Mouse (Mus musculus) MEL (cell line): ENCODE measurements around the gene Gm49318. TPM values are rescaled to one million over a fixed set of nuclear protein-coding genes. Genes with fewer than 3 reads are reported as not detected.
A peak's percentile ranks its signal among the peaks of the same experiment; 100 is the strongest.

Source experiments
- DNase-seq: peaks from one replicate; pipeline ENCODE4 v3.0.0; 2011; ENCODE audit warnings: low read depth, low spot score
- H3K27ac ChIP-seq: 2 replicates; pipeline ENCODE4 v1.5.1; 2012; ENCODE audit warnings: low read depth, mild to moderate bottlenecking, control low read depth, low read length, moderate library complexity; ENCODE audit not compliant: control insufficient read depth
- H3K27me3 ChIP-seq, 2 experiments: fragments of 150-350 bp in 1 of 2; sonication (generic) in 1 of 2; 2 replicates each; pipeline ENCODE4 v1.6.1; 2012; ENCODE audit warnings: low read length in 2 of 2, mild to moderate bottlenecking in 2 of 2, improper control_type of control experiment in 1 of 2, moderate library complexity in 1 of 2; ENCODE audit not compliant: insufficient read depth in 2 of 2, control insufficient read depth in 1 of 2
- H3K36me3 ChIP-seq, 2 experiments: 2 replicates each; pipeline ENCODE4 v1.6.1; 2012 to 2014; ENCODE audit warnings: low read length in 2 of 2, improper control_type of control experiment in 1 of 2, inconsistent platforms in 1 of 2, mild to moderate bottlenecking in 1 of 2; ENCODE audit not compliant: insufficient read depth in 2 of 2, control insufficient read depth in 1 of 2
- H3K4me1 ChIP-seq, 2 experiments: fragments of 150-350 bp in 1 of 2; sonication (generic) in 1 of 2; 2 replicates each; pipeline ENCODE4 v1.6.1; 2012; ENCODE audit warnings: low read length in 2 of 2, improper control_type of control experiment in 1 of 2, mild to moderate bottlenecking in 1 of 2; ENCODE audit not compliant: insufficient read depth in 2 of 2, control insufficient read depth in 1 of 2
- H3K4me3 ChIP-seq, 2 experiments: fragments of 150-350 bp in 1 of 2; sonication (generic) in 1 of 2; 2 replicates each; pipeline ENCODE4 v1.5.1; 2012; ENCODE audit warnings: low read depth in 2 of 2, low read length in 2 of 2, mild to moderate bottlenecking in 2 of 2, moderate library complexity in 2 of 2, control low read depth in 1 of 2, improper control_type of control experiment in 1 of 2; ENCODE audit not compliant: control insufficient read depth in 1 of 2, insufficient read depth in 1 of 2
- H3K79me2 ChIP-seq: 2 replicates; pipeline ENCODE4 v1.6.1; 2012; ENCODE audit warnings: mild to moderate bottlenecking, low read length, moderate library complexity; ENCODE audit not compliant: control insufficient read depth, poor library complexity, insufficient read depth
- H3K9ac ChIP-seq: 2 replicates; pipeline ENCODE4 v1.6.1; 2012; ENCODE audit warnings: low read depth, mild to moderate bottlenecking, control low read depth, low read length, moderate library complexity; ENCODE audit not compliant: control insufficient read depth, poor library complexity, severe bottlenecking
- H3K9me3 ChIP-seq: fragments of 150-350 bp; sonication (generic); replicated peaks from 2 replicates; pipeline ENCODE4 v1.6.1; 2012; ENCODE audit warnings: mild to moderate bottlenecking, low read length, improper control_type of control experiment, moderate library complexity; ENCODE audit not compliant: insufficient read depth
- BHLHE40 ChIP-seq: IDR thresholded peaks from 2 replicates; pipeline ENCODE4 v1.6.1; 2012; ENCODE audit warnings: low read depth, mild to moderate bottlenecking, inconsistent platforms, low read length, improper control_type of control experiment, borderline replicate concordance
- CHD2 ChIP-seq: IDR thresholded peaks from 2 replicates; pipeline ENCODE4 v1.6.1; 2011; ENCODE audit warnings: low read length, improper control_type of control experiment
- E2F4 ChIP-seq: IDR thresholded peaks from 2 replicates; pipeline ENCODE4 v1.6.1; 2011; ENCODE audit warnings: low read depth, low read length, improper control_type of control experiment, borderline replicate concordance
- ETS1 ChIP-seq: IDR thresholded peaks from 2 replicates; pipeline ENCODE4 v1.6.1; 2012; ENCODE audit warnings: low read depth, mild to moderate bottlenecking, inconsistent platforms, low read length, improper control_type of control experiment, moderate library complexity
- GATA1 ChIP-seq: IDR thresholded peaks from 2 replicates; pipeline ENCODE4 v1.6.1; 2011; ENCODE audit warnings: low read depth, low read length, improper control_type of control experiment
- HCFC1 ChIP-seq: IDR thresholded peaks from 2 replicates; pipeline ENCODE4 v1.6.1; 2012; ENCODE audit warnings: low read depth, mild to moderate bottlenecking, inconsistent platforms, low read length, improper control_type of control experiment, moderate library complexity
- MAFK ChIP-seq: IDR thresholded peaks from 2 replicates; pipeline ENCODE4 v1.6.1; 2011; ENCODE audit warnings: low read depth, mild to moderate bottlenecking, low read length, improper control_type of control experiment, borderline replicate concordance
- MAX ChIP-seq: IDR thresholded peaks from 2 replicates; pipeline ENCODE4 v1.6.1; 2011; ENCODE audit warnings: low read length, improper control_type of control experiment
- MAZ ChIP-seq: IDR thresholded peaks from 2 replicates; pipeline ENCODE4 v1.6.1; 2012; ENCODE audit warnings: low read depth, mild to moderate bottlenecking, inconsistent platforms, low read length, improper control_type of control experiment
- MXI1 ChIP-seq: IDR thresholded peaks from 2 replicates; pipeline ENCODE4 v1.6.1; 2011; ENCODE audit warnings: mild to moderate bottlenecking, low read depth, low read length, improper control_type of control experiment
- POLR2A ChIP-seq, 2 experiments: IDR thresholded peaks; 2 replicates each; pipeline ENCODE4 v1.6.1; 2011 to 2012; ENCODE audit warnings: low read length in 2 of 2, mild to moderate bottlenecking in 2 of 2, control low read depth in 1 of 2, improper control_type of control experiment in 1 of 2, low read depth in 1 of 2, moderate library complexity in 1 of 2; ENCODE audit not compliant: control insufficient read depth in 1 of 2, insufficient read depth in 1 of 2, poor library complexity in 1 of 2
- POLR2AphosphoS2 ChIP-seq: IDR thresholded peaks from 2 replicates; pipeline ENCODE4 v1.6.1; 2011; ENCODE audit warnings: low read length, improper control_type of control experiment
- SMC3 ChIP-seq: IDR thresholded peaks from 2 replicates; pipeline ENCODE4 v1.6.1; 2011; ENCODE audit warnings: low read depth, low read length, improper control_type of control experiment
- TBP ChIP-seq: IDR thresholded peaks from 2 replicates; pipeline ENCODE4 v1.8.0; 2011; ENCODE audit warnings: low read depth, low read length, improper control_type of control experiment
- UBTF ChIP-seq: IDR thresholded peaks from 2 replicates; pipeline ENCODE4 v1.6.1; 2012; ENCODE audit warnings: low read depth, mild to moderate bottlenecking, inconsistent platforms, low read length, improper control_type of control experiment, moderate library complexity, borderline replicate concordance; ENCODE audit not compliant: insufficient read depth
- USF2 ChIP-seq, 2 experiments: IDR thresholded peaks; 2 replicates each; pipeline ENCODE4 v1.6.1; 2011 to 2012; ENCODE audit warnings: improper control_type of control experiment in 2 of 2, low read length in 2 of 2, borderline replicate concordance in 1 of 2, inconsistent platforms in 1 of 2, low read depth in 1 of 2, mild to moderate bottlenecking in 1 of 2; ENCODE audit not compliant: insufficient read depth in 1 of 2
- ZMIZ1 ChIP-seq: IDR thresholded peaks from 2 replicates; pipeline ENCODE4 v1.6.1; 2012; ENCODE audit warnings: low read depth, mild to moderate bottlenecking, inconsistent platforms, low read length, improper control_type of control experiment, moderate library complexity
- ZNF384 ChIP-seq: IDR thresholded peaks from 2 replicates; pipeline ENCODE4 v1.6.1; 2012; ENCODE audit warnings: low read depth, mild to moderate bottlenecking, inconsistent platforms, low read length, improper control_type of control experiment
- polyA plus RNA-seq, 2 experiments: library from polyadenylated mRNA; stranded (reverse) in 1 of 2; unstranded in 1 of 2; fragments of >175 nt in 1 of 2; fragments of >200 nt in 1 of 2; gene quantifications; 2 replicates each; pipeline versions ENCODE4 v1.2.1 to v1.2.4; 2012; ENCODE audit warnings: low replicate concordance in 2 of 2, low read depth in 1 of 2; ENCODE audit not compliant: insufficient read length in 2 of 2, insufficient read depth in 1 of 2, missing spikeins in 1 of 2
- total RNA-seq: library from RNA; depleted of rRNA; stranded (reverse); fragments of 300-350 nt; gene quantifications from 2 replicates; pipeline ENCODE4 v1.2.3, GENCODE M21; 2012

Gm49318 gene
- total and polyA plus RNA-seq, 3 experiments = not detected

GRCm38 (mm10) chr9:22017208-22017825 lies 53.7 kb downstream of the Gm49318 start (continued):
- peak; percentile 27; the same call in 1 of the 2 replicates for TF ChIP-seq HCFC1
- TF ChIP-seq MAZ = no peak
- peak; percentile 31; the same call in 1 of the 2 replicates for TF ChIP-seq ETS1
- TF ChIP-seq MAX = peak; percentile 82
- TF ChIP-seq BHLHE40 = peak; percentile 95
- TF ChIP-seq UBTF = no peak
- no peak for TF ChIP-seq ZNF384

GRCm38 (mm10) chr9:22016245-22016644 lies 54.8 kb downstream of the Gm49318 start:
- Histone ChIP-seq H3K4me3 (no peak overlapping the region), H3K36me3 (peaks cover 0 to 13% of the 10 kb centered on the region in 2 experiments; a peak in 2 of 4 replicates), H3K9me3 (no peaks in the 10 kb centered on the region), H3K4me1 (no peaks in the 10 kb centered on the region; a peak in 1 of 4 replicates), H3K79me2 (no peaks in the 10 kb centered on the region), H3K27ac (no peak overlapping the region)
- TF ChIP-seq MAFK = no peak
- TF ChIP-seq POLR2AphosphoS2 = 0 out of 2 replicates have a peak, but pooled peaks have one; percentile 33
- TF ChIP-seq, all 39 proteins: peak for 1
- H3K27me3 ChIP-seq = no peaks in the 10 kb centered on the region
- no peak for DNase-seq
- H3K9ac ChIP-seq = no peak overlapping the region

GRCm38 (mm10) chr9:22012731-22013130 lies 58.3 kb downstream of the Gm49318 start:
- Histone ChIP-seq H3K9me3 (no peaks in the 10 kb centered on the region), H3K9ac (no peak overlapping the region), H3K36me3 (peaks cover 0 to 25% of the 10 kb centered on the region in 2 experiments; a peak in 2 of 4 replicates), H3K27ac (no peak overlapping the region), H3K4me3 (no peak overlapping the region), H3K27me3 (no peaks in the 10 kb centered on the region), H3K79me2 (no peaks in the 10 kb centered on the region), H3K4me1 (no peaks in the 10 kb centered on the region; a peak in 1 of 4 replicates)
- no peak for DNase-seq
- TF ChIP-seq USF2 (IDR thresholded peaks at IDR 0.05; ENCODE audit: borderline replicate concordance in 1 of 2, insufficient read depth in 1 of 2, low read depth in 1 of 2, low read length in 2 of 2) = no peak
- no peak for TF ChIP-seq POLR2AphosphoS2
- no peak for TF ChIP-seq ZMIZ1
- TF ChIP-seq POLR2A (IDR thresholded peaks at IDR 0.05; ENCODE audit: control insufficient read depth in 1 of 2, insufficient read depth in 1 of 2, low read depth in 1 of 2, low read length in 2 of 2, poor library complexity in 1 of 2) = no peak; a peak in 1 of 4 replicates
- no peak for TF ChIP-seq CHD2
- TF ChIP-seq SMC3 = no peak
- TF ChIP-seq E2F4 = no peak
- TF ChIP-seq GATA1 = no peak
- TF ChIP-seq TBP = no peak
- TF ChIP-seq MAX = no peak
- no peak for TF ChIP-seq MXI1
